Mouse (Mus musculus) lung, adult 18-20 months (tissue): ENCODE results near the gene Sbno1.
"Not testable (repeated sequence)": the region's sequence is repeated elsewhere in the genome, so short reads cannot be mapped to it uniquely, and the experiment has no call there.

Experiments used
- DNase-seq, 2 experiments: peaks; one replicate each; pipeline ENCODE4 v3.0.0; 2022; ENCODE audit warnings: mixed read lengths in 2 of 2

Sbno1 gene

DNA sequence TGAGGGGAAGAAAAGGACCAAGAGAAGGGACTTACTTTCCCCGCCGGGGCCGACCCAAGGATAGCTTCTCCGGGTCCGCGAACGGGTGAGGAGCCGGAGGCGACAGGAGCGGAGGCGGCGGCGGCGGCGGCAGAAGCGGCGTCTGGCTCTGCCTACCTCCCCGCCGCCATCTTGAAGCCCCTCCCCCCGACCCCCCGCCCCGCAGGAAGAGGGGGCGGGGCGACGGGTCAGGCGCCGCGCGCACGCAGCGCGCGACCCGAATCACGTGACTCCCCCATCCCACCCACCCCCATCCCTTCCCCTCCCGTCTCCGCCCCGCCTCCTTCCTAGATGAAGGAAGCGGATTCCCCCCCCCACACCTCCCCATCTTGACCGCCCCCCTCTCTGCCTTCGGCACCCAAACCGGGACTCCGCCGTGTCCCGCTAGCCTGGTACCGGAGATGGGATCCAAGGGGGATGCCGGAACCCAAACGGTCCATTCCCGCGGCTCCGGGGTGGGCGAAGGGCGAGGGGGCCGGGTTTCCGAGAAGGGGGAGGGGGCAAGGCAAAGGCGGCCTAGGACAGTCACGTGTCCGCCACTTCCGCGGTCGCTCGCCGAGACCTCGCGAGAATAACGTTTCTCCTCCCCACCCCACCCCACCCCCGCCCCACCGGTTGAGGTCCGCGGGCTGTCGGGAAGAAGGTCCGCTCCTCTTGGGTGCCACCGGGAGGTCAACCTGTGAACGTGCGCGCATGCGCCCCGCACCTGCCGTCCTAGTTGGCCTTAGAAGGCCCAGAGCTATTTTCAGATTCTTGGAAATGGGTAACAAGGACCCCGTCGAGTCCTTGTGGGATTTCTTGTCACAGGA lies at the start of gene Sbno1:
Gene Sbno1, minus strand, starts transcription at position 590 of the 848 bp plus-strand sequence.
- peak; percentile 94 to 96 for DNase-seq

DNA sequence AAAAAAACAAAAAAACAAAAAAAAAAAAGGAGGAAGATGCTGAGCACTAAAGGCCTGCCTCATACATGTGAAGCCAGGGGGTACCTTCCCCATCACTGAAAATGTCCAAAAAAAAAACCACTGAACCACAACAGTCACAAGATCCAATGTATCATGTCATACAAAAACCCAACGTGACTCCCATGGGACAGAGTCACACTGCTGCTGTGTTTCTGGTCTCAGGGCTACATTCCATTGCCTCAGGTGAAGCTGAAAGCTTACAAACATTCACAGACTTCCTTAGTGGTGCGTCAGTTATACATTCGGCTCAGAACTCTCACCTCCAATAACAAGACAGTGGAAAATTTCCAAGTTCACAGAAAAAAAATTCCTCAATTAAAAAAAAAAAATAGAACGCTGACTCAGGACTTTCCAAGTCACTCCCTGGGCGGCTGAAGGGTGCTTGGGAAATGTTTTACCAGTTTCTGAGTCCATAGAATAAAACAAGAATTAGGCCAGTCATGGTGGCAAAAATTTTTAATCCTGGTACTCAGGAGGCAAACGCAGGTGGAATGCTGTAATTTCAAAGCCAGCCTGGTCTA lies 44.9 kb upstream of the Sbno1 start:
- DNase-seq: no peak

DNA sequence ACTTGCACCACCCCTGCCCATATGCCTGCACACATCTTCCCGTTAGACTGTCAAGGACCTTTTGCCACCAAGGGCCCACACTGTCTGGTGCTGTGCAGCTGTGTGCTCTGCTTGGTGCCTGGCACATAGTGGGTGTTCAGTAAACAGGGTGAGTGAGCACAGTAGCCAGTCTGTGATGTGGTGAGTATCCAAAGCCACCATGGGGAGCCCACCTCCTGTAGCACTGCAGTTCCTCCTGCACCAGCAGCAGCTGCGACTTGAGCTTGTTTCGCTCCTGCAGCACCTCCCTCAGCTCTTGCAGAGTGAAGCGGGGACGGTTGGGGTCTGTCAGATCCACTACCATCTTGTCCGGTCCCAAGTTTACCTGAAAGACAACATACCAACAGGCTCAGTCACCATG lies 43.7 kb upstream of the Sbno1 start:
- no peak for DNase-seq

DNA sequence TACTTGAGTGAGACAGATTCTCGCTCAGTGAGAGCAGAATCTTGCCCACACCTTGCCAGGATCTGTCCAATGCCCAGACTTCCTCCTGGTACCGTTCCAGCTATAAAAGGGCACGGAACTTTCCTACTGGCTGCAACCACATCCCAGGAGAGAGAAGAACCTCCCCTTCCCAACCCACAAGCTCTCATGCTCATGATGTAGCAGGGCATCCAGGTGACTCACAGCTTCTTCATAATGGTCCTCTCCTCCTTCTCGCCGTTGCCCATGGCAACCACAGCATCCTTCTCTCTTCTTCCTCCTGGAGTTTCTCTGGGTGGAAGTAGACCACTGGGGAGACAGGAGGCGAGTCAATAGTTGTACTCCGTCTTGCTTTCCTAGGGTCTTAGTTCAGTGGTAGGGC lies 42.6 kb upstream of the Sbno1 start:
- DNase-seq: no peak

DNA sequence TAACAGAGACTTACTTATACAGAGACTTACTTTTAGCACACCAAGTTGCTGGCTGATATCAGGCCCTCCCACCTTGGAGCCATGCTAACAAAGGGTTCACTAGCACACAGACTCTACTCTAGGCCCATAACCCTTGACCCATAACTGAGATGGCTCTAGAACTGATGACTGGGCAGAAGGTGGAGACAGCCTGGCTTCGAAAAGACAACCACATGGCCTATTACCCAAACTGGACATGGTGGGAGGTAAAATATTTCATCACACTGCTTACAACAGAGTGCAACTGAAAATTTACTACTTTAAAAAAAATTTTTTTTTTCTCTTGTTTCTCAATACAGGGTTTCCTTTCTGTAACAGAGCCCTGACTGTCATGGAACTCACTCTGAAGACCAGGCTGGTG lies 42.0 kb upstream of the Sbno1 start:
- DNase-seq: no peak

DNA sequence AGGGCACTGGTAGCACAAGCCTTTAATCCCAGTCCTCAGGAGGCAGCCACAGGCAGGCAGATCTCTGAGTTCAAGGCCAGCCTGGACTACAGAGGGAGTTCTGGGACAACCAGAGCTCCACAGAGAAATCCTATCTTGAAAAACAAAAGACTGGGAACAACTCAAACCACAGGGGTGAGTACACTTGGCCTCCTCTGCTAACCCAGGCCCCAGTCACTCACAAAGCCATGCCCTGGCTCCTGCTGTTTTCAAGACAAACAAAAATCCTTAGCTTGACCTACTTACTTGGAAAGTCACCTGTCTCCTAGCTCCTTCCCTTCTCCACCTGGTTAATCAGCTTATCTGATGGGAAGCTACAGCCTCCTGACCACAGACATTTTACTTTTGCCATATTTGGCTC lies 39.1 kb upstream of the Sbno1 start:
- DNase-seq: no peak

DNA sequence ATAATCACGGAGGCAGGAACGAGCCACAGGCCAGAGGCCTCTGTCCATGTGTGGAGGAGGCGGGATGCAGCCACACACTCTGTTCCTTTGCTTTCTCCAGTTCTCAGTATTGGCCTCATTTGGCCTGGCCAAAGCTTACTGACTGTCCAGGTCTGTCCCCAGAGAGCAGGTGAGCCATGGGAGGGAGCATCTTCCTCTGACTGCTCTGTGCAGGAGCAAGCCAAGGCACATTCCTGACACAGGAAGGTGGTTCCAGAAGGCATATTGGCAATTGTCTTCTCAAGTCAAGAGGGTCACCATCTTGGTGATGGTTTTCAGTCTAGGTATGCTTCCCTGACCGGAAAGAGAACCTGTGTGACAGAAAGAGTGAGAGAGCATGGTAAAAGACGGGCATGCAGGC lies 37.7 kb upstream of the Sbno1 start:
- DNase-seq: no peak

DNA sequence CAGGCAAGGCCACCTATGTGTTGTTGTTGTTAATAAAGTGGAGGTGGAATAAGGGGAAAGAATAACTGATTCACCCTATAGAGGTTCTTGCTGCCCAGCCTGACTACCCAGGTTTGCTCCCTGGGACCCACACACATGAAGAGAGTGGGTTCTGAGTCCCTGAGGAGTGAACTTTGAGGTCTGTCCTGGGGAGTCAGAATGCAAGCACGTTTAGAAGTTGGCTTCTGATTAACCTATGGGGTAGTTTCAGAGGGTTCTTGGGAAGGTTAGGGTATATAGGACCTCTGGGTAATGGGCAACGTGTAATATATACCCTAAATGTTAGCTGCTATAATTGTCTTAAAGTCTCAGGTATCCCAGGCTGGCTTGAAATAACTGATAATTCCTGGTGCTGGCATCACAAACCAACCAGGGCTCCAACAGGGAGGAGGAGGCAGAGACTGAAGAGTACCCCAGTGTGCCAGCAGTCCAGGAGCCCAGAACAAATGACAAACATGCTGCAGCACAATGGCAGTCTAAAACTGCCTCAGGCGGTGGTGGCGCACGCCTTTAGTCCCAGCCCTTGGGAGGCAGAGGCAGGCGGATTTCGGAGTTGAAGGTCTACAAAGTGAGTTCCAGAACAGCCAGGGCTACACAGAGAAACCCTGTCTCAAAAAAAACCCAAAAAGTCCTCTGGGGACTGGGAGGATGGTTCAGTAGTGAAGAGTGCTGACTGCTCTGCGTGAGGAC lies 36.7 kb upstream of the Sbno1 start:
- DNase-seq: no peak

DNA sequence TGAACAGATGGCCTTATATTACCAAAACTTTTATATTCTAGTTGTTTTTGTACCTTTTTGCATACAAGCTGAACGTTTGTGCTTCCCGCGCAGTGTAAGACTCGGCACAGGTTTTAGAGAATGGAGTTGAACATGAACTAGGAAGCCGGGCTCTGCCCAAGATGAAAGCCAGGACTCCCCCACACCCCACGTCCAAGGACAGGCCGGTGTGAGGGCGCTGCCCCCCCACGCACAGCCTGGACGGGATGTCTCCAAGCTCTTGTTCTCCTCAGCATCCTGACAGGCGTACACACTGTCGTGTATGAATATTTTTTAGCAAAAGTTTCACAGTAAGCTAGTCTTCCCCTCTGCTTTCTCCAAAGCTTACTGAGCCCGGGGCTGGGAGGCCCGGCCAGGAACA lies 35.1 kb upstream of the Sbno1 start:
- not testable (repeated sequence) for DNase-seq

DNA sequence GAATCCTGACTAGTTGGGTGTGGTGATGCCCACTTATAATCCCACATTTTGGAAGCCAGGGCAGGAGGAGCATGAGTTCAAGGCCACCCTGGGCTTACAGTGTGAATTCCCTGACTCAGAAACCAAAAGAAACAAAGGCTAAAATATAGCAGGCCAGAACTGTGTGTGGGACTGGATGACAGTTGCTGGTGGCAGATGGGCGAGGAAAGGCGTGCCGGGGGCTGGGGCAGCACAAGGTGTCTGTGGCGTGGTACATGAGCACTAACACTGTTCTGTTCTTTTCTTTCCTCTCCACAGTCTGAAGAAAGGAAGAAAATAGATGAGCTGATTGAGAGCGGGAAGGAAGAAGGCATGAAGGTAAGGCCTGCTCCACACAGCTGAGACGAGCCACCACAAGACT lies 31.0 kb upstream of the Sbno1 start:
- DNase-seq: no peak

DNA sequence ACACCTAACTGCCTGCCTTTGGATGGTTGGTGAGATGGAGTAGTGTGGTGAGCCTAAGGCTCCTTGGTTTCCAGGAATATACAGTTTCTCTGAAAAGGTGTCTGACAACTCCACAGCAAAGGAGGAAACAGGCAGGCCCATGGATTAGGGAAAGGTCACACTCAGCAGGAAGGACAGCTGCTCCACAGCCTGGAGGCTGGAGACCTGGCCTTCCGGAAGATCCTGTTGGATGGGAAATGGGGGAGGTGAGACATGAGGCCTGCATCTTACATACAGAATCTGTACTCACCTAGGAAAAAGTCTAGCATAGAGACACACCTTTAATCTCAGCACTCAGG lies 28.2 kb upstream of the Sbno1 start:
- no peak for DNase-seq

DNA sequence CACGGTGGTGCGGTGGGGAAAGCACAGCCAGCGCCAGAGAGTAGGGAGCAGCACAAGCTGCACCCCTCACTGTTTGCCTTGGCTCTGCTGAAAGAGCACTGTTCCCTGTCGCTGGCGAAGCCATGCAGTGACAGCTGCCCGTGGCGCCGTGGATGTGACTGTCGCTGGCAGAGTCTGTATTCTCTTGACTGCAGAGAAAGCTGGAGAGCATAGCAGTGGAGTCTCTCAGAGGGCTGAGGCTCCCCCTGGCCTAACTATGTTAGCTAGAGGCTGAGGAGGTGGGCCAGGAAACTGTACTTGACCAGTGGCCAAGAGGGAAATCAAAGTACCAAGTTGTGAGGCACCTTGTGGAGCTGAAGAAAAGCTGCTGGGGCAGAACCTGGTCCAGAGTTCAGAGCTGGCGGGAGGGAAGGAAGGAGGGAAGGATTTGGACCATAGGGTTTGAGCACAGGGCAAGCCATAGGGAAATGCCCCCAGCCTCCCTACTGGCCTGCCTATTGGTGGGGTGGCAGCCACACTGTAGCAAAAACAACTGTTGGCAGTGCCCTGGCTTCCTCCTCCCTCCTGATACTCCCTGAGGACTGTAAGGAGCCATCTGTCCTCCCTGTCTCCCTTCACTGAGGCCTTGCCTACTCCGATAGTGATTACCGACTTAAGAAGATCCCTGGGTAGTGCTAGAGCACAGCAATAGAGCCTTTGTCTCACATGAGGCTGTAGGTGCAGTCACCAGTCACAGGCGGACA lies 27.7 kb upstream of the Sbno1 start:
- no peak for DNase-seq

DNA sequence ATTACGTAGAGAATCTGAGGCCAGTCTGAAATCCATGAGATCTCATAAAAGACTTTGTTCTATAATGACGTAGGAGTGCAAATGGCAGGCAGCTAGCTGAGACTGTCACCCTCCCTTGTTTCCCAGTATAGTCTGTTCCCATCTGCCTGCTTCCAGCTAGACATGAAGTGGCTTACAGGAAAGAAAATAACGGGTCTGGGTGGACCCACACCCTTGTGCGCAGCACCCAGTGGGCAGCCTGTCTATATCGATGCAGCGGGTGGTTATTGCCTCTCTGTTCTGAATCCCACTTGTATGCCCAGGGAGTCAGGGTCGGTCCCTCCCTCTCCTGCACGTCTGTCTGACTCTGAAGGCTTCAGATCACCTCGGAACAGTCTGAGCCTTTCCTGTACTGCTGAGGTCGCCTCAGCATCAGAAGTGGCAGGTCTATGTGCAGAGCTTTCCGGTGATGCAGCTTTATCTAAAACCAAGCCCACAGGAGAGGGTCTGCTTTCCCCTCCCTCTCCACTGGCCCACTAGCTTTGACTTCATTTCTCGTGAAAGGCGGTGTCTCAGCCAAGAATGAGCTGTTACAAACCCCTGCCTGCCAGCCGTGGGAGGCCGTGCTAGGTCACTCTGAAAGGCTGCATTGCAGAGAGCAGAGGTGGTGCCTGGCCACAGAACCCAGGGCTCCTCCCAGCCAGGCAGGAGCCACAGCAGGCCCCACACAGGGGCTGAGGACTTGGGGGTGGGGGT lies 26.9 kb upstream of the Sbno1 start:
- DNase-seq: no peak

DNA sequence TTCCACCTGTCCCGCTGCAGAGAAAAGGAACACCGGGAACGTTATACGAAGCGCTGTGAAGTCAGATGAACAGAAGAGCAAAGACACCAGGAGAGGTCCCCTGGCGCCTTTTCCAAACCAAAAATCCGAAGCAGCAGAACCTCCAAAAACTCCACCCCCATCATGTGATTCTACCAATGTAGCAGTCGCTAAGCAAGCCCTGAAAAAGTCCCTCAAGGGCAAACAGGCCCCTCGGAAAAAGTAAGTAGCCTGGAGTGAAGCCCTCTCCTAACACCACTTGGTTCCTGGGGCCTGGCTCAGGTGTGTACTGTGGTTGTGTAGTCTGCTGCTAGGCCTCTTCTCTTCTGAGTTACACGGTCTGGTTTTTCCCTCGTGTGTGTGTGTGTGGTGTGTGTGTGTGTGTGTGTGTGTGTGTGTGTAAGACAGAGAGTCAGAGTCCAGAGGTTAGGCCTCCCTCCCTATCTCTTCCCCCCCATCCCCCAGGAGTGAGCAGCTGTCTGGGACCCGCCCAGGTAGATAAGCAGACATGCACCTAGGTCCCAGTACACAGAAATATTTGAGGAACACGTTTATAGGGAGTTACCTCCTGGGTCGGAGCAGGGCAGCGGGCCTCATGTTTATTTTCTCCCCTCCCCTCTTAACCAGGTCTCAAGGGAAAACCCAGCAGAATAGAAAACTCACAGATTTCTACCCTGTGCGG lies 25.0 kb upstream of the Sbno1 start:
- no peak for DNase-seq

DNA sequence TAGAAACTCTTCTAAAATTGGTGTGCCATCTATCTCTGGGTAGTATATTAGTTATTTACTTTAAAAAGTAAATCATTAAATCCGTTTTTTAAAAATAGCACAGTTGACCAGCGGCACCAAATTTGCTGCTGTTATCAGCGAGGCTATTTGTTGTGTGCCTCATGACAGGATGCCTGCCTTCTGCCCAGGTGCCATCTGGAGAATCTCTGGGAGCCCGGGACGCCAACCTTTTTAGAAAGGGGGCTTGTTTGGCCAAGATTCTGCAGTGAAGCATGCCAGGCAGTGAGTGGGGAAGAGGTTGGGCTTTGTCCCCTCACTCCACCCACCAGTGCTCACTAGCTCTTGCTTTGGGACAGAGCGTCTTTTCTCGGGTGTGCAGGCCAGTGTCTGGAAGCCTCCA lies 24.2 kb upstream of the Sbno1 start:
- DNase-seq: no peak

DNA sequence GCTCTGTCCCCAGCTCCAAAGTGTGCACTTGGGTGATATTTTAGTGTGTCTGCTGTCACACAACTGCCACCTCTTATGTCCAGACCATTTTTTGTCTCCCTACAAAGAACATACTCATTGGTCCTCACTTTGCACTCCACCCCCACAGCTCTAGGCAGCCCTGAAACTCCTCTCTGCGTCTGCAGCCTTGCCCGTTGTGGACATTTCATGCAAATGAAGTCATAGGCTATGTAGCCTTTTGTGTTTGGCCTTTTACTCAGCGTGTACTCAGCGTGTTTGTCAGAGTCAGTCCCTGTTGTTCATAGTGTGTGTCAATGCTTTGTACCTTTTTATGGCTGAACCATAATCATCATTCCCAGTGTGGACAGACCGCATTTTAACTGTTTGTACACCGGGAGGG lies 23.7 kb upstream of the Sbno1 start:
- DNase-seq: peak; percentile 24 to 52

DNA sequence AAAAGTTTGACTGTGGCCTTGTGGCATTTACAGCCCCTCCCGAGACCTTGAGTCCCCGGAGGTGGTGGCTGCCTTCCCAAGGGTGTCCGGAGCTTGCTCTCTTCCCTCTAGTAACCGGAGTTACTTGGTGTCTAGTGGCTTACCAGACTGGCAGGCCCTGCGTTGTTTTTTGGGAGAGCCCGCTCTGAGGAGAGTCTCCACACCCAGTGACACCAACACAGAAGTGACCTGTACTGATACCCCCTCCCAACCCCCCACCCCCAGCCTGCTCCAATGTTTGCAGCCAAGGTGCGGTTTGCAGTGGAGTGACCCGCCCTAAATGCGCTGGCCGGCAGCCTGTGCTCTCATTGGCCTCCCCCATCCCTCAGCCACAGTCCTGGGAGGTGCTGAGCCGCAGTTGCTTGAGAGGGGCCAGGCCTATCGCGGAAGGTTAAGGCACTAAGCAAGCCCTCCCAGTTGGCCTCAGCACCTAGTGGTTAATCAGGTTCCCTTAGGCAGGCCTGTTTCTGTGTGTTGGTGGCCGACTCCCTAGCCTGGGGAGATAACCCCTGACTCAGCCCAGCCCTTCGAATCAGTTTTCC lies 20.6 kb upstream of the Sbno1 start:
- peak; percentile 86 to 92 for DNase-seq

DNA sequence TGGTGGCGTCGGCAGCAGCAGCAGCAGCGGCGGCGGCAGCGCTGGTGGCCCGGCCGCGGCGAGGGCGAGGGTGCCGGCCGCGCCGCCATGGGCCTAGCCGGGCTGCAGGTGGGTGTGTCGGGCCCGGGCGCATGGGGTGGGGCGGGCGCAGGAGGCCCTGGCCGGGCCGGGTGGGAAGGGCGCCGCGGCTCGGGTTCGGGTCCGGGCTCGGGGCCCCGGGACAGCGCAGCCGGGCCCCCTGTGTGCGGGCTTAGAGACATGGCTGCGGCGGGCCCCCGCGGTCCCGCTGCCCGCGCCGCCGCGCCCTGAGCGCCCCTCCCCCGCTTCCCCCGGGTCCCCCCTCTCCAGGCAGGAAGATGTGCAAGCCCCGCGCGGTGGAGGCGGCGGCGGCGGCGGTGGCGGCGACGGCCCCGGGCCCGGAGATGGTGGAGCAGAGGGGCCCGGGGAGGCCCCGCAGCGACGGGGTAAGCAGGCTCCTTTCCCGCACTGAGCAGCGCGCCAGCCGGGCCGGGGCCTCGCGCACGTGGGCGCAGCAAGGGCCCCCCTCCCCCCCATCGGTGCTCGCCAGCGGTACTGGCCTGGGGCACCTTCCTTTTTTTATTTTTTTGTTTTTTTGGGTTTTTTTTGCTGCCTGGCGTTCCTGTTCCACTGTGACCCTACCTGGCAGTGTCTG lies 20.0 kb upstream of the Sbno1 start:
- DNase-seq: peak; percentile 41 to 49

DNA sequence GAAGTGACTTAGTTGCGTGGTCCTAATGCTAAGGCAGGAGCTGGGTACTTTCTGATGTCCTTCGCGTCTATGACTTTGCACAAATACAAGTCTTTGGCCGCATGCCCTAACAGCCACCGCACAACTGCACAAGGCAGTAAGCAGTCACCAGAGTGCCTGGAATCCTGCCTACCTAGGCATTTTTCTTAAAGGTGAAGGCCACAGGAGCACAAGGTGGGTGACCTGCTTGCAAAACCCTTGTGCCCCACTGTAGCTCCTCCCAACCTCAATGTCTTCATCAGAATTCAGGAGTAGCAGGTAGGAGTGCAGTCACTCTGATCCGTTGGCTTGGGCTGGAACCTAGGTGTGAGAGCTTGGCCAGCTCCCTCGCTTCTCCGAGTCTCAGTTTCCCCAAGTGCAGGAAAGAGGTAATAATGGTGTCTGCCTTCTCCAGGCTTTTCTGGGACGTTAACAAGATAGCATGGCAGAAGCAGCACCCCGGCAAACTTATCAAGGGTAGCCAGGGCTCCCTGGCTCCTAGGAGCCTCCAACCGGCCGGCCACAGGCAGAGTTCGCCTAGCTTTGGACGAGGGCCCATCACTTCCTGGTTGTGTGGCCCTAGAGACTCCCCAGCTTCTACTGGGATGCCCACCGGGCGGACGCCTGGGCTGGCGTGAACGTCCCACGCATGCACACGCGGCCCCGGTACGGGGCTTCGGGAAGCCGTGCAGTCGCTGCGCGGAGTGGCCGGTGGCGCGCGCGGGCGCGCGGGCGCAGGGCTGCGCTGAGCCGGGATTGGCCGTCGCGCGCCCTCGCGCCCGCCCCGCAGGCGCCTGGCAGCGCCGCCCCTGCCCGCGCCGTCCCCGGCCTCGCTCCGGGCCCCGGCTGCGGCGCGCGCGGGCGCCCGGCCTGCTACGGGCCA lies 19.1 kb upstream of the Sbno1 start:
- DNase-seq: peak; percentile 72 to 81

DNA sequence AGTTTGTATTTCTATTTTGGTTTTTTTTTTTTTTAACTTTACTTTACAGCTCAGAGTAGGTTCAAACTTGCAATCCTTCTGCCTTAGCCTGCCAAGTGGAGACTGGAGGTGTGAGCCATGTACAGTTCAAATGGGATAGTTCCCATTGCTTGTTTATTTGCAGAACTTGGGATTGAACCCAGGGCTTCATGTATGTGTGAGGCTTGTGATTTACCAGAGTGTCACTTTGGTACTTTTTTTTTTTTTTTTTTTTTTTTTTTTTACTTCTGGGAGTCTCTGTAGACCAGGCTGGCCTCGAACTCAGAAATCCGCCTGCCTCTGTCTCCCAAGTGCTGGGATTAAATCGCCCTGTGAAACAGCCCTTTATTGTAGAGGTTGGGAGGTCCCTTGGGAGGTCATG lies 18.4 kb upstream of the Sbno1 start:
- DNase-seq: no peak
